In genomic region chr12:3109671-3110070, GRCm38 (mm10) we compare ENCODE assay signal across 7 mouse cellular contexts.
DNase-seq lines count a peak whose midpoint lies in the region; TF ChIP-seq lines count a peak whose summit lies in the region.
"Not testable (repeated sequence)": the region's sequence is repeated elsewhere in the genome, so short reads cannot be mapped to it uniquely, and the experiment has no call there.

No protein-coding gene starts in this region.

- not testable (repeated sequence) for H3K27ac ChIP-seq in thymus, adult 2 months (ENCODE audit: control insufficient read depth, insufficient read depth, low read length)

- 86% methylated on average over 5 of the region's 5 CpGs for WGBS in thymus, adult 2 months

- TF ChIP-seq CTCF in thymus, adult 2 months (IDR thresholded peaks at IDR 0.05; ENCODE audit: borderline replicate concordance, control insufficient read depth, extremely low read depth, insufficient read depth, low read length, poor library complexity) = not testable (repeated sequence)

- TF ChIP-seq POLR2A in thymus, adult 2 months (IDR thresholded peaks at IDR 0.05; ENCODE audit: control insufficient read depth, extremely low read depth, insufficient read depth, low read length, poor library complexity) = not testable (repeated sequence)

- H3K4me1 ChIP-seq in thymus, adult 2 months (replicated peaks; ENCODE audit: control insufficient read depth, insufficient read depth, low read length) = not testable (repeated sequence)

- H3K4me3 ChIP-seq in thymus, adult 2 months (ENCODE audit: control insufficient read depth, insufficient read depth, low read length) = not testable (repeated sequence)

- H3K27me3 ChIP-seq in thymus, adult 2 months (ENCODE audit: control insufficient read depth, insufficient read depth, low read length) = not testable (repeated sequence)

- intact Hi-C loops in heart, postnatal 10 days (cut with DNase I) = not testable (repeated sequence)

- not testable (repeated sequence) for H3K36me3 ChIP-seq in thymus, adult 2 months (ENCODE audit: control insufficient read depth, insufficient read depth, low read length)

- DNase-seq in c-Kit-negative CD71-positive TER-119-positive erythroid progenitor cells, embryonic 14.5 days (ENCODE audit: low read depth, low spot score) = peak; percentile 2
- DNase-seq in frontal cortex, adult 2 months (ENCODE audit: extremely low spot score in 1 of 2, low spot score in 1 of 2) = peak; percentile 31 to 85
- peak; percentile 63 to 69 for DNase-seq in heart, postnatal 10 days
- peak; percentile 1 to 68 for DNase-seq in kidney, postnatal 36 days
- DNase-seq in left cerebral cortex, adult 9 months (ENCODE audit: low spot score in 2 of 2) = peak; percentile 69 to 86
- peak; percentile 84 to 86 for DNase-seq in natural killer cell, adult 2 months (ENCODE audit: low spot score in 2 of 2)
- DNase-seq in thymus, adult 2 months = peak; percentile 34

Comparison
In these comparisons a context has a peak if more than half of its experiments do, and no peak if none do; other contexts are left out.
1. DNase-seq: peak in every context shown above with its lines; median percentile 85 in natural killer cell, adult 2 months; 78 in left cerebral cortex, adult 9 months; 66 in heart, postnatal 10 days; 58 in frontal cortex, adult 2 months; 34 in kidney, postnatal 36 days; 34 in thymus, adult 2 months; 2 in c-Kit-negative CD71-positive TER-119-positive erythroid progenitor cells, embryonic 14.5 days.